Mouse (Mus musculus): ENCODE results near the gene Tctn1. TPM values are rescaled to one million over a fixed set of nuclear protein-coding genes. Genes with fewer than 3 reads are reported as not detected.

Gene Tctn1
- polyA plus RNA-seq, 1 experiment: 5.1 TPM

DNA sequence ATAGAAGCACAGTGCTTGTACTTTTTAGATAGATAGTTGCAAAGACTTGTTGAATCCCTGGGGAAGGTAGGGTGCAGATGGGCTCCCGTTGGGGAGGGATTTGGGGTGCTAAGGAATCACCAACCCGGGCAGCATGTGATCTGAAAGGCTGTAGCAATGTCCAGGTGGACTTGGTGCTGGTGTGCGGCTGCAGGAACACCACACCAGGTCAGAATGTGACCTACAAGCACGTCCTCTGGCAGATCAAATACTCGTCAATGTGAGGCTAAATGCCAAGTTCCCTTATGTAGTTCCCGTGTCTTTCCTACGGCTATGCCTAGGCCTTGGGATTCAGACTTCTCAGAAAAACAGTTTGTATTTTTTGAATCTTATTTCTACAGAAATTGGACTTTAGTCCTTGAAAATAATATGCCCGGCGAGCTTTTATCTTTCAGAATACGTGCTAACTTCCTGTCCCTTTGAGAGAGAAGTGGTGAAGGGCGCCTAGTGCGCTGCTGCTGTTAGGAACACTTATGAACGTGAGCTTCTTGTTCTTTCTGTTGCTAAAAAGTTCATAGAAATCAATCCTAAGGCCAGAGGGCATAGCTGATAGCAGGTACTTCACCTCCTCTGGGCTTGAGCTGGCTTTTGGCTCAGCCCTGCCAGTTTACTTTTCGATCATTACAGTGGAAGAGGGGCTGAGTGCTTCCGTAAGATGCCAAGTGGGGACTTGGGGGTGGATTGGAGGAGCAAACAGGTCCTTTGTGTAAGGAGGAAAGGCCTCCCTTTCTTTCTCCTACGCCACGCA, 27.5 kb upstream of the Tctn1 start:
- no peak for TF ChIP-seq GATA1 (IDR thresholded peaks at IDR 0.05; ENCODE audit: low read length)

- TF ChIP-seq GATA1 (IDR thresholded peaks at IDR 0.05; ENCODE audit: low read length): no peak
Observed at GRCm38 (mm10) chr5:122291149-122291548, 26.9 kb upstream of the Tctn1 start.

GRCm38 (mm10) chr5:122288147-122288811, 24.0 kb upstream of the Tctn1 start:
- no peak for TF ChIP-seq GATA1 (IDR thresholded peaks at IDR 0.05; ENCODE audit: low read length)

DNA sequence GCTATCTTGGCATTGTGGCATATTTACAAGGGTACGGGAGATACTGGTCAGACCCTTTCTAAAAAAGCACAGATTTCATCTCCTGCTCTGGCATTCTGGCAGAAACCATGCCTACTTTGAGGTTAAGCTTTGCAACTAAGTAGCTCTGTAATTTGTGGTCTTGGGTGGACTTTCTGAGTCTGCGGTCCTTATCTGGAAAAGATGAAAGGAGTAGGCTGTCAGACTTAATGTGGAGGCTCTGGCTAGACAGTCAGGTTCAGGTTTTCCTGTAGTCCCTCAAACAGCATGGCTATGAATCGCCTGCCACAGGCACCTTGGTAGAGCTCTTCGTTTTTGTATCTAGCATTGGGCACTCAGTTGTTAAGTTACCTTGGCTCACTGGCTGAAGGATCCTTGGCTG, 22.8 kb upstream of the Tctn1 start:
- no peak for TF ChIP-seq GATA1 (IDR thresholded peaks at IDR 0.05; ENCODE audit: low read length)

DNA sequence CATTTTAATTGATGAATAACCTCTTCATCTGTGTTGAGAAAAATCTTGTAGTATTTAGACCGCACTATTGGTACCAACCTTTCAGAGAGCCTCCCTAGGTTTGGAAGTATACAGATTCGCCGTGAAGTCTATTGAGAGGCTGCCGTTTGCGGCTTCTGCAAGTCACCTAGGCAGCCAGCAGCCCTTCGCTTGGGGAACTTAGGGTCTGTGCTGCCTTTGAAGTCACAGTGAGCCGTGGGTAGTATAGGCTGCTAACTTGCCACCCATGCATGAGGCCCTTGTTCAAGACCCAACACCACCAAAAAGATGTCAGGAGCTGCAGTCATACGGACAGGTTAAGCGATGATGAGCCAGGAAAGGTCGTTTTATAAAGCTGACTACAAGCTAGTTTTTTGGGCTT, 21.9 kb upstream of the Tctn1 start:
- no peak for TF ChIP-seq GATA1 (IDR thresholded peaks at IDR 0.05; ENCODE audit: low read length)

GRCm38 (mm10) chr5:122285767-122286150, 21.5 kb upstream of the Tctn1 start:
- TF ChIP-seq GATA1 (IDR thresholded peaks at IDR 0.05; ENCODE audit: low read length): no peak

DNA sequence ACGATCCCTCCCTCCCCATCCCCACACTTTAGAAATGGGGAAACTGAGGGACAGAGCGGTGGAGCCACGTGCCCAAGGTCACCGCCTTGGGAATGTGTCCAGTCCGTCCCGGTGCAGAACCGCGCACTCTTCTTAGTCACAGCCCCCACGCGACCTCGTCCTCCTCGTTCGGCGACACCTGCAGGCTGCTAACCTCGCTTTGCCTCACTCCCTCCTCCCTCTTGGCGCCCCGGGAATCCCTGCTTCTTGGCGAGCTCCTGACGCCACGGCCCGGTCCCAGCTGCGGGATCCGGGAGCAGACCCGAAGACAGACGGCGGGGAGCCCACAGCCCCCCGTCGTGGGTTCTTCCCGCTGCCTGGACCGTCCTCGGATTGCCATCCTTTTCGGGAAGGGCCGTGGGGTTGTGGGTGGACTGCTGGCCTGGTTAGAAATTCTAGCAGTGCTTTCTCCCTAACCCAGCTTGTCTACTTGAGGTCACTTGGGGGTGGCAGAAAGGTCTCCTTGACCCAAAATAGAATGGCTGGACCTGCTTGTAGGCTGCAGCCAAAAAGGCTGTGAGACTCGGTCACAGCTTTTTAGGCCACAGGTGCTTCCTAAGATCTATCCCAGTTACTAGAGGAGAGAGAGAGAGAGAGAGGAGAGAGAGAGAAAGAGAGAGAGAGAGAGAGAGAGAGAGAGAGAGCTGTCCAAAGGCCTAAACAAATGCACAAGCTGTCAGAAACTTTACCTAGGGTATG, 20.9 kb upstream of the Tctn1 start:
- TF ChIP-seq GATA1 (IDR thresholded peaks at IDR 0.05; ENCODE audit: low read length): no peak

- no peak for TF ChIP-seq GATA1 (IDR thresholded peaks at IDR 0.05; ENCODE audit: low read length)
Observed at GRCm38 (mm10) chr5:122284183-122285028, 20.1 kb upstream of the Tctn1 start, which contains the start of gene Pptc7. TSS of gene Pptc7 (plus strand) at chr5:122284365.

DNA sequence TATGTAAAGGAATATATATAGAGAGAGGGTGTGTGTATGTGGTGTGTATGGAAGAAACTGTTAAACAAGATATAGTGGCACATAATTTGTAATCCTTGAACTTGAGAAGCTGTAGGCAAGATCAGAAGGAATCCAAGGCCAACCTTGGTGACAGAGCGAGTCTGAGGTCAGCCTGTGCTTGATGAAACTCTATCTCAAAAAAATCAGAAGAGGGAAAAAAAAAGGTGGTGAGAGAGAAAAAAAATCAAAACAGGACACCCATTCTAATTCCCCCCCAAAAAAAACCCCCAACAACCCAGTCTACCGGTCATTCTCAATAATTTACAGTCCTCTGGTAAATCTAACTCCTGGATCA, 19.5 kb upstream of the Tctn1 start:
- no peak for TF ChIP-seq GATA1 (IDR thresholded peaks at IDR 0.05; ENCODE audit: low read length)

- TF ChIP-seq GATA1 (IDR thresholded peaks at IDR 0.05; ENCODE audit: low read length): no peak
Observed at GRCm38 (mm10) chr5:122280827-122281462, 16.7 kb upstream of the Tctn1 start.

- TF ChIP-seq GATA1 (IDR thresholded peaks at IDR 0.05; ENCODE audit: low read length): no peak
Observed at GRCm38 (mm10) chr5:122280422-122280826, 16.2 kb upstream of the Tctn1 start.

DNA sequence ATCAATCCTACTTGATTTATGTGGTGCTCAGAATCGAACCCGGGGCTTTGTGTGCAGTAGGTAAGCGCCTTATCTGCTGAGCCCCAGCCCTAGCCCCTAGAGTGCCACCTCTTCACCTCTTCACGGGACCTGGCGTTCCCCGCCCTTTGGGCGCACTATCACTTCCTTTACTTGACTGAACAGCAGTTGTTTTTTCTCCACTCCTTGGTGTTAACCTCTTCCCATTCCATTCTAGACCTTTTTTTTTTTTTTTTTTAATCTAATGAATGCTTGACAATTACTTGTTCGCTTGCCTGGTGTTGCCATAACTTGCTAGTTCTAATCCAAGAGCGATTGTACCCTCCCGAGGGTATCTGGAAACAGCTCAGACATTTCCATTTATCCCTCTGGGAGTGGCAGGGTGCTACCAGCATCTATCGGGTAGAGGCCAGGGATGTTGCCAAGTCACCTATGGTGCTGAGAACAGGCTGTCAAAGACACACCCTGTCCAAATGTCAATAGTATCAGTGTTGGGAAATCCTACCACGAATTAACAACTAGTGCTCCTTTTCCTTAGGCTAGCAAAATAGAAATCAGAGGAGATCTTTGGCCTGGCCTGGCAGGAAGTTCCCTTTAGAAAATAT, 15.7 kb upstream of the Tctn1 start:
- no peak for TF ChIP-seq GATA1 (IDR thresholded peaks at IDR 0.05; ENCODE audit: low read length)

GRCm38 (mm10) chr5:122278946-122279345, 14.7 kb upstream of the Tctn1 start:
- TF ChIP-seq GATA1 (IDR thresholded peaks at IDR 0.05; ENCODE audit: low read length): no peak

DNA sequence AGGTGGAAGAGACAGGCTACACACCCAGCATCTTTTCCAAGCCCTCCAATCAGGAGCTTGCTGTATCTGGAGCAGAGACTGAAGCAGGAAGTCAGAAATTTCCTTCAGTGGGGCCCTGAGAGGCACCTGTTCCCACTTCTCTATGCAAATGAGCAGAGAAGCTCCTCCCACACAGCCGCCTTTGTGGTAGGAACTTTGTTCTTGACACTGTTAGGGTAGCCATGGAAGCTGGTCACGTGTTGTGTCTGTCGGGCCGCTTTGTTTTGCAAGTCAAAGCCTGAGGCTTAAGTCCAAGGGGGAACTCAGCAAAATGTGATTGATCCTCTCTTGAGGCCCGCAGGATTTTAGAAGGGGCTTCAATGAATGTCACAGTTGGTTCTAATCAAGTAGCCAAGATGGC, 10.5 kb upstream of the Tctn1 start:
- TF ChIP-seq GATA1 (IDR thresholded peaks at IDR 0.05; ENCODE audit: low read length): no peak

DNA sequence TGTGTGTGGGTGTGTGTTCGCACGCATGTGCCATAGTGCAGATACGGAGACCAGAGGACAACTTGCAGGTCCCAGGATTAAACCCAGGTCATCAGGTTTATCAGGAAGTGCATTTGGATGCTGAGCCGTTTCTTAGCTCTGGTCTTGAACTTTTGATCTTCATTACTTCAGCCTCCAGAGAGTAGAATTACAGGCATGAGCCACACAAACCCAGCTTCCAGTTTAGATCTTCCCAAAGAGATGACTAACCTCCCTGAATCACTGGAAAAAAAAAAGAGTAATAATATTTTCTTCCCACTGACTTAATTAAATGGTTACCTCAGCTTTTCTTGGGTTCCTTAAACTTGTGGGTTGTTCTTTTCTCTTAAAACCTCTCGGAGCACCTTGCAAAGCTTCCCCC, 8.6 kb upstream of the Tctn1 start:
- no peak for TF ChIP-seq GATA1 (IDR thresholded peaks at IDR 0.05; ENCODE audit: low read length)

Measured in G1E-ER4 (cell line).